Mouse (Mus musculus) B cell, adult 67 days (primary cell): ENCODE results near the gene Erich4. TPM values are rescaled to one million over a fixed set of nuclear protein-coding genes. Genes with fewer than 3 reads are reported as not detected.

Experiments used
- total RNA-seq, 2 experiments: library from RNA; stranded (reverse); gene quantifications; 4 replicates each; pipeline ENCODE4 v1.2.4; 2023

The Erich4 gene
- total RNA-seq: not detected

GRCm38 (mm10) chr7:25615706-25616011, at the start of gene Erich4:
Gene Erich4 (minus strand): TSS chr7:25615892.

DNA sequence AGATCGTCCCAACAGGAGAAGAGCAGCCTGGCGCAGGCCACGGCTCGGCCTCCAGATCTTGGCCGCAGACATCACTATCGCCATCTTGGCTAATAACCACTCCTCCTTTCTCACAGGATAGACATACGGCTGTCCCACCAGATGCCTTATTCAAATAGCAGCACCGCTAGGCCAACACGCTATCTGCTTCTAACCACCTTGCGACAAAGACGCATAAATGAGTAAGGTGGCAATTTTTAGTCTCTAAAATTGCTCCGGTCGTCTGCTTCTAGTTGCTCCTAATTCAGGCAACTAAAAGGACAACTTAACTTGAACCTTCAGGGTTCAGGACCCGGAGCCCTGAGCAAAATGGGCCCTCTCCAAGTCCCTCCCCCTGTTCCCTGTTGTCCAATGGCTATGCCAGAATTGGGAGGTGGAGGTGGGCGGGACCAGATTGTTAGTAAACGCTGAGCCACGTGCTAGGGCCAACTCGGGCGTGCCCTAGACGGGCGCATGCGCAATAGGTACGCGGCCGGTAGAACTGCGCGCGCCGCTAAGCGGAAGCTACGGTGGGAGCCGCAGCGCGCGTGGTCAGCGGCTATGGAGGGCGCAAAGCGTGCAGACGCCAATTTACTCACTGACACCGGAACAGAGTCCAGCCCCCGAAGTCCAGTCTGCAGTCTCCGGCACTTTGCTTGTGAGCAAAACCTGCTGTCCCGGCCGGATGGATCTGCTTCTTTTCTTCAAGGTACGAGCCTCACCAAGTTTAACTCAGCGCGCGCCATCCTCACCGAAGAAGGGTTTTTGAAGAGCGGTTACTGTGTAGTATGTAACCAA, 43.2 kb upstream of the Erich4 start, which contains the start of the genes Bckdha and Exosc5:
Gene Bckdha, minus strand, starts transcription at position 325 of the 816 bp plus-strand sequence.
Gene Exosc5, plus strand, starts transcription at position 508 of the 816 bp plus-strand sequence.

GRCm38 (mm10) chr7:25626509-25627430, 11.1 kb upstream of the Erich4 start, which contains the start of gene B3gnt8:
Gene B3gnt8 (plus strand): TSS chr7:25626654.

GRCm38 (mm10) chr7:25618865-25619721, 3.4 kb upstream of the Erich4 start, which contains the start of gene Dmac2:
Gene Dmac2 (plus strand): TSS chr7:25619414.

Other genes starting within 250 kb of the Erich4 start
- not detected for gene Cnfn, start 246.2 kb downstream of the Erich4 start, total RNA-seq
- gene Lipe, start 217.2 kb downstream of the Erich4 start, total RNA-seq: 10 to 100 TPM; 36.6 to 43.5 TPM
- not detected for gene Cxcl17, start 203.0 kb downstream of the Erich4 start, total RNA-seq
- 10 to 100 TPM; 61.2 to 62.6 TPM for gene Ceacam1, start 138.3 kb downstream of the Erich4 start, total RNA-seq
- 10 to 100 TPM; 10.9 to 13.3 TPM for gene Ceacam2, start 76.0 kb downstream of the Erich4 start, total RNA-seq
- 100 to 1,000 TPM; 110 to 124 TPM for gene Dmac2, start 3.5 kb upstream of the Erich4 start, total RNA-seq
- gene B3gnt8, start 10.8 kb upstream of the Erich4 start, total RNA-seq: 10 to 100 TPM; 45.7 to 52.2 TPM
- gene Bckdha, start 43.1 kb upstream of the Erich4 start, total RNA-seq: 10 to 100 TPM; 42.4 to 52.8 TPM
- gene Exosc5, start 43.3 kb upstream of the Erich4 start, total RNA-seq: 10 to 100 TPM; 85.2 to 85.3 TPM
- not detected for gene Tmem91, start 59.3 kb upstream of the Erich4 start, total RNA-seq
- 10 to 100 TPM; 41.3 to 43.3 TPM for gene B9d2, start 64.9 kb upstream of the Erich4 start, total RNA-seq
- 100 to 1,000 TPM; 312 to 326 TPM for gene Tgfb1, start 71.1 kb upstream of the Erich4 start, total RNA-seq
- 100 to 1,000 TPM; 104 to 109 TPM for gene Ccdc97, start 103.2 kb upstream of the Erich4 start, total RNA-seq
- 100 to 1,000 TPM; 222 to 232 TPM for gene Hnrnpul1, start 138.9 kb upstream of the Erich4 start, total RNA-seq
- gene Axl, start 172.8 kb upstream of the Erich4 start, total RNA-seq: 1 to 10 TPM; 1.1 to 5.7 TPM
- gene Cyp2s1, start 201.0 kb upstream of the Erich4 start, total RNA-seq: not detected